Mouse (Mus musculus) kidney, postnatal 14 days (tissue): ENCODE data around the gene Hist1h3e.
A peak's percentile ranks its signal among the peaks of the same experiment; 100 is the strongest.

Experiments used
- DNase-seq: peaks from one replicate; pipeline ENCODE4 v3.0.0; 2022; ENCODE audit warnings: mixed read lengths

Gene Hist1h3e

GRCm38 (mm10) chr13:23516822-23517602, 45.2 kb downstream of the Hist1h3e start:
- DNase-seq = peak; percentile 87

- no peak for DNase-seq
These were observed 46.1 kb downstream of the Hist1h3e start for GRCm38 (mm10) chr13:23515826-23516620.

GRCm38 (mm10) chr13:23515281-23515680, 46.9 kb downstream of the Hist1h3e start:
- DNase-seq = no peak

DNA sequence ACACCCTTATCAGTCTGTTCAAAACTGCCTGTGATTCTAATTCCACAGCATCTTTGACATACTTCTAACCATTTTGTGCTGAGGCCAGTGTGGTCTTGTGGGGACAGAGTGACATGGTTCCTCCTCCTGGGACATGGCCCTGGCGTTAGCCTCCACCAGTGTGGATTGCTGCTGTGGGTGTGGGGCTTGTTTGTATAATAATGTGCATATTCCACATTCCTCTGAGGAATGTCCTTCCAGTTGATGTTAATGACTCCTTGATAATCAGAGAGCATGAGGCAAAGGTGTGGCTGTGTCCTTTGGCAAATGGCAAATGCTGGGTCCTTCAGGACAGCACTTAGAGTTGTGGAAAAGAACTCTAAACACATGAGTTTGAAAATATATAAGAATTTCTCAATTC, 48.7 kb downstream of the Hist1h3e start:
- no peak for DNase-seq
